Mouse (Mus musculus): ENCODE data around the gene Tas2r135.

GRCm38 (mm10) chr6:42376504-42377019 lies 28.7 kb upstream of the Tas2r135 start:
- TF ChIP-seq CTCF (IDR thresholded peaks at IDR 0.05; ENCODE audit: low read depth) (no peak), EP300 (IDR thresholded peaks at IDR 0.05; ENCODE audit: low read depth) (no peak)

All from liver, postnatal 0 days (tissue).